In genomic region chr10:123307300-123307699, GRCm38 (mm10) we compare ENCODE assay signal across 30 mouse cellular contexts. TPM values are rescaled to one million over a fixed set of nuclear protein-coding genes. Genes with fewer than 3 reads are reported as not detected.
"Had no signal": no experiment of that assay in that cellular context is flagged by ENCODE, and none has a peak within 500 bp of the region (broad histone marks: within the 10 kb centered on the region; RNA-seq: fewer than 3 reads in every experiment).

No protein-coding gene starts in this region.

- H3K4me2 ChIP-seq: heart, embryonic 11.5 days; heart, embryonic 13.5 days; heart, embryonic 15.5 days; hindbrain, embryonic 13.5 days; hindbrain, embryonic 15.5 days; kidney, embryonic 15.5 days; limb, embryonic 12.5 days; liver, embryonic 11.5 days; liver, embryonic 13.5 days; liver, embryonic 15.5 days had no signal

- H3K36me3 ChIP-seq: heart, embryonic 13.5 days; heart, embryonic 15.5 days; hindbrain, embryonic 13.5 days; hindbrain, embryonic 15.5 days; kidney, embryonic 15.5 days; limb, embryonic 10.5 days; limb, embryonic 12.5 days; liver, embryonic 13.5 days; liver, embryonic 15.5 days had no signal

- H3K9me3 ChIP-seq: heart, embryonic 13.5 days; heart, embryonic 15.5 days; hindbrain, embryonic 13.5 days; hindbrain, embryonic 15.5 days; kidney, embryonic 15.5 days; limb, embryonic 10.5 days; limb, embryonic 12.5 days; liver, embryonic 13.5 days; liver, embryonic 15.5 days had no signal

- H3K4me3 ChIP-seq: heart, adult 2 months; heart, embryonic 13.5 days; heart, embryonic 15.5 days; hindbrain, embryonic 13.5 days; hindbrain, embryonic 15.5 days; kidney, embryonic 15.5 days; layer of hippocampus, adult 2 months; left cerebral cortex, adult 2 months; limb, embryonic 10.5 days; limb, embryonic 12.5 days; liver, embryonic 13.5 days; liver, embryonic 15.5 days had no signal

- ATAC-seq: hindbrain, postnatal 0 days; intestine, embryonic 16.5 days; liver, postnatal 0 days had no signal

- DNase-seq: gastrocnemius, postnatal 14 days; gastrocnemius, postnatal 36 days; heart, adult 11 months; heart, adult 2 months; heart, postnatal 14 days; heart, postnatal 36 days; kidney, adult 11 months; kidney, adult 2 months; kidney, adult 9 months; kidney, postnatal 10 days; kidney, postnatal 25 days; kidney, postnatal 4 days; liver; liver, embryonic 13.5 days; liver, postnatal 0 days had no signal

- H3K4me1 ChIP-seq: heart, embryonic 13.5 days; heart, embryonic 15.5 days; hindbrain, embryonic 13.5 days; hindbrain, embryonic 15.5 days; kidney, embryonic 15.5 days; limb, embryonic 10.5 days; limb, embryonic 12.5 days; liver, embryonic 13.5 days; liver, embryonic 15.5 days had no signal

- H3K27ac ChIP-seq: heart, adult 2 months; heart, embryonic 13.5 days; heart, embryonic 15.5 days; hindbrain, embryonic 13.5 days; hindbrain, embryonic 15.5 days; hindbrain, postnatal 0 days; kidney, embryonic 15.5 days; layer of hippocampus, adult 2 months; left cerebral cortex, adult 2 months; limb, embryonic 10.5 days; limb, embryonic 12.5 days; liver, embryonic 13.5 days; liver, embryonic 15.5 days had no signal

- H3K27me3 ChIP-seq: heart, embryonic 13.5 days; heart, embryonic 15.5 days; hindbrain, embryonic 13.5 days; hindbrain, embryonic 15.5 days; kidney, embryonic 15.5 days; limb, embryonic 12.5 days; liver, embryonic 13.5 days; liver, embryonic 15.5 days had no signal

- H3K9ac ChIP-seq: heart, embryonic 13.5 days; heart, embryonic 15.5 days; hindbrain, embryonic 13.5 days; hindbrain, embryonic 15.5 days; kidney, embryonic 15.5 days; limb, embryonic 12.5 days; liver, embryonic 13.5 days; liver, embryonic 15.5 days; liver, postnatal 0 days had no signal

RNA-seq across cellular contexts. Expression of gene Fam19a2, which starts 43.5 kb away (rescaled TPM):
- polyA plus RNA-seq: gonadal fat pad, adult 2 months; heart, adult 2 months had no signal
